Mouse (Mus musculus) hindbrain, postnatal 0 days (tissue): Measurements from ENCODE around the gene Fbxo42. TPM values are rescaled to one million over a fixed set of nuclear protein-coding genes. Genes with fewer than 3 reads are reported as not detected.

Experiments
- ATAC-seq: fragments of 200-750 bp; cut with Nextera tagmentation; 2 replicates; pipeline ENCODE4 v1.8.0; 2017; ENCODE audit warnings: mild to moderate bottlenecking, moderate TSS enrichment, moderate library complexity
- DNase-seq: peaks from one replicate; pipeline ENCODE4 v3.0.0-alpha.2; 2015; ENCODE audit warnings: low spot score
- H3K27ac ChIP-seq: fragments of 300-500 bp; sonication (generic); 2 replicates; pipeline ENCODE4 v1.5.1; 2014; ENCODE audit warnings: mild to moderate bottlenecking
- H3K27me3 ChIP-seq: fragments of 300-500 bp; sonication (generic); 2 replicates; pipeline ENCODE4 v1.6.1; 2014; ENCODE audit warnings: low read length, mixed read lengths; ENCODE audit not compliant: insufficient read depth
- H3K36me3 ChIP-seq: fragments of 300-500 bp; sonication (generic); 2 replicates; pipeline ENCODE4 v1.6.1; 2014; ENCODE audit warnings: low read length, mixed read lengths; ENCODE audit not compliant: insufficient read depth
- H3K4me1 ChIP-seq: fragments of 300-500 bp; sonication (generic); 2 replicates; pipeline ENCODE4 v1.6.1; 2014; ENCODE audit warnings: antibody characterized with exemption, low read length, mixed read lengths; ENCODE audit not compliant: insufficient read depth
- H3K4me2 ChIP-seq: fragments of 300-500 bp; sonication (generic); 2 replicates; pipeline ENCODE4 v1.6.1; 2014; ENCODE audit warnings: low read depth, mild to moderate bottlenecking, low read length, moderate library complexity, mixed read lengths
- H3K4me3 ChIP-seq: fragments of 300-500 bp; sonication (generic); 2 replicates; pipeline ENCODE4 v1.5.1; 2014; ENCODE audit warnings: low read length
- H3K9ac ChIP-seq: fragments of 300-500 bp; sonication (generic); replicated peaks from 2 replicates; pipeline ENCODE4 v1.6.1; 2014; ENCODE audit warnings: mild to moderate bottlenecking, low read length, moderate library complexity, mixed read lengths
- H3K9me3 ChIP-seq: fragments of 300-500 bp; sonication (generic); 2 replicates; pipeline ENCODE4 v1.6.1; 2016; ENCODE audit warnings: low read length, mixed read lengths
- CTCF ChIP-seq: IDR thresholded peaks from 2 replicates; pipeline ENCODE4 v1.5.1; 2016; ENCODE audit warnings: antibody characterized with exemption, control low read depth, low read depth
- WGBS: fragments of 180-500 bp; shearing (Covaris S2); extraction: QIAGEN DNeasy Blood & Tissue Kit; methylation state at CpG from one replicate; pipeline ENCODE4 v1.1.7; 2014; 5-methylcytosine and 5-hydroxymethylcytosine counted together
- polyA plus RNA-seq: library from polyadenylated mRNA; unstranded; fragments of >200 nt; fragmentation: Nextera tagmentation; extraction: Ambion mirVana; gene quantifications from 2 replicates; pipeline ENCODE4 v1.2.1, GENCODE M21; 2015
- total RNA-seq: library from RNA; depleted of rRNA; stranded (reverse); fragments of >200 nt; gene quantifications from 2 replicates; pipeline ENCODE4 v1.2.3, GENCODE M21; 2014

Fbxo42 gene
- total and polyA plus RNA-seq, 2 experiments from 2014 or later = 15.5 to 20.8 TPM

GRCm38 (mm10) chr4:141123065-141123464, 24.6 kb upstream of the Fbxo42 start:
- Histone ChIP-seq H3K9ac (no peak overlapping the region), H3K27ac (no peak overlapping the region), H3K27me3 (no peaks in the 10 kb centered on the region), H3K4me3 (no peak overlapping the region), H3K4me2 (no peak overlapping the region), H3K36me3 (no peaks in the 10 kb centered on the region), H3K4me1 (no peaks in the 10 kb centered on the region; the same call in 1 of the 2 replicates), H3K9me3 (no peaks in the 10 kb centered on the region)
- TF ChIP-seq CTCF = no peak
- DNase-seq (no peak), ATAC-seq (no peak)
- 30% methylated on average over 1 of the region's 1 CpGs for WGBS

- no peak overlapping the region for H3K4me3 ChIP-seq
- no peak for TF ChIP-seq CTCF
- H3K9me3 ChIP-seq = no peaks in the 10 kb centered on the region
- ATAC-seq (no peak), DNase-seq (no peak)
- no peak overlapping the region for H3K4me2 ChIP-seq
- no peak overlapping the region for H3K27ac ChIP-seq
- no peaks in the 10 kb centered on the region for H3K27me3 ChIP-seq
- H3K9ac ChIP-seq = no peak overlapping the region
- WGBS = 67% methylated on average over 6 of the region's 6 CpGs
- 0 out of 2 replicates have a peak, but pooled peaks cover 6% of the 10 kb centered on the region for H3K4me1 ChIP-seq
- H3K36me3 ChIP-seq = no peaks in the 10 kb centered on the region
These were observed 18.5 kb upstream of the Fbxo42 start for GRCm38 (mm10) chr4:141129190-141129710.

- H3K4me1 ChIP-seq = 0 out of 2 replicates have a peak, but pooled peaks cover 6% of the 10 kb centered on the region
- H3K9me3 ChIP-seq = no peaks in the 10 kb centered on the region
- no peaks in the 10 kb centered on the region for H3K27me3 ChIP-seq
- TF ChIP-seq CTCF = no peak
- WGBS = 74% methylated on average over 6 of the region's 6 CpGs
- H3K4me2 ChIP-seq = no peak overlapping the region
- ATAC-seq (no peak), DNase-seq (peak; percentile 35)
- H3K27ac ChIP-seq = peak overlapping the region; percentile 54; the same call in 1 of the 2 replicates
- H3K36me3 ChIP-seq = no peaks in the 10 kb centered on the region
- H3K9ac ChIP-seq = no peak overlapping the region
- H3K4me3 ChIP-seq = no peak overlapping the region
These were observed 16.9 kb upstream of the Fbxo42 start for GRCm38 (mm10) chr4:141130704-141131342.

- 55% methylated on average over 5 of the region's 5 CpGs for WGBS
- H3K4me2 ChIP-seq = no peak overlapping the region
- no peaks in the 10 kb centered on the region for H3K9me3 ChIP-seq
- DNase-seq (no peak), ATAC-seq (peak; percentile 48; the same call in 1 of the 2 replicates)
- H3K27ac ChIP-seq = peak overlapping the region; percentile 54; the same call in 1 of the 2 replicates
- H3K4me3 ChIP-seq = no peak overlapping the region
- H3K9ac ChIP-seq = no peak overlapping the region
- no peaks in the 10 kb centered on the region for H3K27me3 ChIP-seq
- no peak for TF ChIP-seq CTCF
- 0 out of 2 replicates have a peak, but pooled peaks cover 11% of the 10 kb centered on the region for H3K4me1 ChIP-seq
- no peaks in the 10 kb centered on the region for H3K36me3 ChIP-seq
These were observed 16.1 kb upstream of the Fbxo42 start for GRCm38 (mm10) chr4:141131531-141132061.

- Histone ChIP-seq H3K9me3 (no peaks in the 10 kb centered on the region), H3K9ac (no peak overlapping the region), H3K4me1 (0 out of 2 replicates have a peak, but pooled peaks cover 14% of the 10 kb centered on the region), H3K4me3 (no peak overlapping the region), H3K4me2 (no peak overlapping the region), H3K27ac (peak overlapping the region; percentile 54; the same call in 1 of the 2 replicates), H3K36me3 (no peaks in the 10 kb centered on the region), H3K27me3 (no peaks in the 10 kb centered on the region)
- no peak for TF ChIP-seq CTCF
- WGBS = 56% methylated on average over 8 of the region's 8 CpGs
- ATAC-seq (no peak), DNase-seq (no peak)
These were observed 15.5 kb upstream of the Fbxo42 start for GRCm38 (mm10) chr4:141132191-141132590.

- Histone ChIP-seq H3K27me3 (no peaks in the 10 kb centered on the region), H3K4me1 (0 out of 2 replicates have a peak, but pooled peaks cover 17% of the 10 kb centered on the region), H3K36me3 (no peaks in the 10 kb centered on the region), H3K9me3 (no peaks in the 10 kb centered on the region), H3K4me3 (no peak overlapping the region), H3K27ac (0 out of 2 replicates have a peak overlapping the region, but pooled peaks have one; percentile 54), H3K4me2 (no peak overlapping the region), H3K9ac (no peak overlapping the region)
- no peak for DNase-seq
- WGBS = 72% methylated on average over 8 of the region's 8 CpGs
- no peak for ATAC-seq
- TF ChIP-seq CTCF = no peak
These were observed 14.5 kb upstream of the Fbxo42 start for GRCm38 (mm10) chr4:141133227-141133626.
